Mouse (Mus musculus) lung, adult 2 months (tissue): ENCODE results near the gene Pde4b.

Experiments
- CTCF ChIP-seq: fragments of 200-500 bp; IDR thresholded peaks from 2 replicates; pipeline ENCODE4 v1.5.1; 2011; ENCODE audit warnings: mild to moderate bottlenecking, low read length, control low read depth; ENCODE audit not compliant: insufficient read depth
- POLR2A ChIP-seq: fragments of 200-500 bp; IDR thresholded peaks from 2 replicates; pipeline ENCODE4 v1.6.1; 2011; ENCODE audit warnings: low read depth, mild to moderate bottlenecking, control low read depth, low read length, borderline replicate concordance; ENCODE audit errors: extremely low read depth

DNA sequence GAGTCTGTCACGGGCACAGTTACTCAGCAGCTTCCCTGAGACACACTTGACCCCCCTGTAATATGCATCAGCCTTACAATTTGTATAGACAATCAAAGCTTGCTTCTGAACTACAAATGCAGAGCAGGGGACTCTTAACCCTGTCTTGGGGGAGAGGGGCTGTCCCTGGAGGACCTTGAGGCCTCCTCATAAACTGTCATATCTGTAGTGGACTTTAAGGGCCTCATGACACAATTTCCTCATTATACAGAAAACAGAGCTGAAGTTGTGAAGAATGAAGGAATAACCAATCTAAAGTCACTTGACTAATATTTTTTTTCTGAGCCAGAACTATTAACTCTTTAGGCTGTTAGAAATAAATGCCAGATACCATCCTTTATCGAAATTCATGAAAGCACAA, 505.2 kb downstream of the Pde4b start:
- TF ChIP-seq CTCF (no peak), POLR2A (no peak)
